Comparison of ENCODE assay signal across 9 mouse cellular contexts in genomic region chr15:80098809-80099208, GRCm38 (mm10). TPM values are rescaled to one million over a fixed set of nuclear protein-coding genes. Genes with fewer than 3 reads are reported as not detected.
A peak's percentile ranks its signal among the peaks of the same experiment; 100 is the strongest.
DNase-seq lines count a peak whose midpoint lies in the region; ATAC-seq and TF ChIP-seq lines count a peak whose summit lies in the region.
"Had no signal": no experiment of that assay in that cellular context is flagged by ENCODE, and none has a peak within 500 bp of the region (broad histone marks: within the 10 kb centered on the region; RNA-seq: fewer than 3 reads in every experiment).

No protein-coding gene starts in this region.

- TF ChIP-seq CTCF in lung, postnatal 0 days (IDR thresholded peaks at IDR 0.05): no peak
- no peak for TF ChIP-seq CTCF in lung, adult 2 months (IDR thresholded peaks at IDR 0.05; ENCODE audit: insufficient read depth, low read length)
- no peak for TF ChIP-seq CTCF in bone marrow macrophage, adult 2 months (IDR thresholded peaks at IDR 0.05; ENCODE audit: low read depth, low read length)

- peak; percentile 55 for ATAC-seq in lung, postnatal 0 days
- no peak for ATAC-seq in midbrain, embryonic 14.5 days (ENCODE audit: low FRiP score, low TSS enrichment)
- ATAC-seq in forebrain, embryonic 16.5 days: no peak

- 0 out of 2 replicates have a peak, but pooled peaks cover 2% of the 10 kb centered on the region for H3K4me1 ChIP-seq in lung, postnatal 0 days (ENCODE audit: insufficient read depth, low read depth, low read length)
- H3K4me1 ChIP-seq in lung, adult 2 months (ENCODE audit: control insufficient read depth, insufficient read depth, low read length): no peaks in the 10 kb centered on the region; the same call in 1 of the 2 replicates
- H3K4me1 ChIP-seq in bone marrow macrophage, adult 2 months (ENCODE audit: control insufficient read depth, insufficient read depth, low read length): peaks cover 62% of the 10 kb centered on the region
- H3K4me1 ChIP-seq in midbrain, embryonic 14.5 days (ENCODE audit: control insufficient read depth, insufficient read depth, low read length): peaks cover 31% of the 10 kb centered on the region
- H3K4me1 ChIP-seq in forebrain, embryonic 16.5 days (replicated peaks; ENCODE audit: control insufficient read depth, insufficient read depth, low read length): peaks cover 29% of the 10 kb centered on the region

- H3K4me2 ChIP-seq in lung, postnatal 0 days (replicated peaks; ENCODE audit: low read depth, low read length): no peak overlapping the region
- no peak overlapping the region for H3K4me2 ChIP-seq in midbrain, embryonic 14.5 days (ENCODE audit: low read length)
- H3K4me2 ChIP-seq in forebrain, embryonic 16.5 days (ENCODE audit: low read length): no peak overlapping the region
- H3K4me2 ChIP-seq: heart, embryonic 11.5 days had no signal

- H3K36me3 ChIP-seq in lung, postnatal 0 days (ENCODE audit: insufficient read depth, low read length): no peaks in the 10 kb centered on the region
- H3K36me3 ChIP-seq in midbrain, embryonic 14.5 days (ENCODE audit: control insufficient read depth, insufficient read depth, low read length): no peaks in the 10 kb centered on the region
- no peaks in the 10 kb centered on the region for H3K36me3 ChIP-seq in forebrain, embryonic 16.5 days (ENCODE audit: control insufficient read depth, insufficient read depth)

- TF ChIP-seq POLR2A in lung, adult 2 months (IDR thresholded peaks at IDR 0.05; ENCODE audit: borderline replicate concordance, extremely low read depth, low read depth, low read length): no peak
- TF ChIP-seq POLR2A in bone marrow macrophage, adult 2 months (IDR thresholded peaks at IDR 0.05; ENCODE audit: borderline replicate concordance, low read depth, low read length): no peak; the same call in 1 of the 2 replicates

- no peak overlapping the region for H3K4me3 ChIP-seq in lung, postnatal 0 days (ENCODE audit: low read depth, low read length)
- no peak overlapping the region for H3K4me3 ChIP-seq in lung, adult 2 months (replicated peaks; ENCODE audit: extremely low read depth, low read depth, low read length)
- peak overlapping the region; percentile 73 for H3K4me3 ChIP-seq in bone marrow macrophage, adult 2 months (ENCODE audit: insufficient read depth, low read length)
- H3K4me3 ChIP-seq in midbrain, embryonic 14.5 days (replicated peaks; ENCODE audit: low read depth, low read length): no peak overlapping the region
- no peak overlapping the region for H3K4me3 ChIP-seq in forebrain, embryonic 16.5 days (replicated peaks; ENCODE audit: low read length)

- H3K9ac ChIP-seq in lung, postnatal 0 days (replicated peaks; ENCODE audit: low read depth): no peak overlapping the region
- peak overlapping the region; percentile 26; the same call in 1 of the 2 replicates for H3K9ac ChIP-seq in midbrain, embryonic 14.5 days (replicated peaks; ENCODE audit: low read length)
- H3K9ac ChIP-seq in forebrain, embryonic 16.5 days (replicated peaks; ENCODE audit: low read depth, low read length): no peak overlapping the region

- TF ChIP-seq EP300 in lung, postnatal 0 days (IDR thresholded peaks at IDR 0.05): no peak

- no peaks in the 10 kb centered on the region for H3K9me3 ChIP-seq in lung, postnatal 0 days (ENCODE audit: low read length)
- no peaks in the 10 kb centered on the region for H3K9me3 ChIP-seq in midbrain, embryonic 14.5 days (ENCODE audit: control insufficient read depth, low read length)
- no peaks in the 10 kb centered on the region for H3K9me3 ChIP-seq in forebrain, embryonic 16.5 days (ENCODE audit: control insufficient read depth, low read length)

- DNase-seq in cerebellum, postnatal 10 days: peak; percentile 50 to 53
- DNase-seq in cerebellum, postnatal 4 days (ENCODE audit: low spot score in 2 of 2): no peak
- DNase-seq in lung, postnatal 0 days (ENCODE audit: low spot score): no peak
- no peak for DNase-seq in lung, adult 2 months
- peak; percentile 32 for DNase-seq in midbrain, embryonic 14.5 days
- no peak for DNase-seq in urinary bladder, postnatal 36 days (ENCODE audit: low spot score in 2 of 2)

- H3K27ac ChIP-seq in lung, postnatal 0 days (ENCODE audit: low read length): no peak overlapping the region
- peak overlapping the region; percentile 97 for H3K27ac ChIP-seq in bone marrow macrophage, adult 2 months (ENCODE audit: insufficient read depth, low read depth, low read length)
- no peak overlapping the region for H3K27ac ChIP-seq in midbrain, embryonic 14.5 days (replicated peaks; ENCODE audit: low read depth, low read length)
- no peak overlapping the region for H3K27ac ChIP-seq in forebrain, embryonic 16.5 days (ENCODE audit: low read length)

- 35% methylated on average over 9 of the region's 9 CpGs for WGBS in lung, postnatal 0 days
- WGBS in lung, adult 2 months: 39% methylated on average over 9 of the region's 9 CpGs
- WGBS in midbrain, embryonic 14.5 days: 32% methylated on average over 9 of the region's 9 CpGs
- WGBS in forebrain, embryonic 16.5 days: 60% methylated on average over 9 of the region's 9 CpGs

- H3K27me3 ChIP-seq in lung, postnatal 0 days (replicated peaks; ENCODE audit: insufficient read depth, low read length): no peaks in the 10 kb centered on the region
- H3K27me3 ChIP-seq in midbrain, embryonic 14.5 days (ENCODE audit: control insufficient read depth, insufficient read depth, low read length): no peaks in the 10 kb centered on the region
- no peaks in the 10 kb centered on the region for H3K27me3 ChIP-seq in forebrain, embryonic 16.5 days (replicated peaks; ENCODE audit: control insufficient read depth, insufficient read depth, low read length)

RNA-seq across cellular contexts. Expression of gene Rpl3, which starts 7.1 kb away (rescaled TPM):
- 554 and 577 TPM in 2 replicates for polyA plus RNA-seq in lung, postnatal 0 days (2015; fragmentation: Nextera tagmentation; extraction: Ambion mirVana)
- 369 and 428 TPM in 2 replicates for polyA plus RNA-seq in lung, adult 2 months (2012; rRNA removed)
- polyA plus RNA-seq in bone marrow macrophage, adult 2 months (2012; ENCODE audit: insufficient read depth, insufficient read length, missing spikeins): 928 and 957 TPM in 2 replicates
- polyA plus RNA-seq in midbrain, embryonic 14.5 days (2014; fragmentation: Nextera tagmentation; extraction: Ambion mirVana): 681 and 724 TPM in 2 replicates
- polyA plus RNA-seq in forebrain, embryonic 16.5 days (2015; fragmentation: Nextera tagmentation; extraction: Ambion mirVana): 605 and 629 TPM in 2 replicates

RNA-seq across cellular contexts. Expression of gene Syngr1, which starts 7.7 kb away (rescaled TPM):
- polyA plus RNA-seq in lung, postnatal 0 days (2015; fragmentation: Nextera tagmentation; extraction: Ambion mirVana): 34.4 and 35.3 TPM in 2 replicates
- polyA plus RNA-seq in lung, adult 2 months (2012; rRNA removed): 44.1 and 50.9 TPM in 2 replicates
- 95.0 and 111 TPM in 2 replicates for polyA plus RNA-seq in bone marrow macrophage, adult 2 months (2012; ENCODE audit: insufficient read depth, insufficient read length, missing spikeins)
- polyA plus RNA-seq in midbrain, embryonic 14.5 days (2014; fragmentation: Nextera tagmentation; extraction: Ambion mirVana): 26.3 and 39.4 TPM in 2 replicates
- polyA plus RNA-seq in forebrain, embryonic 16.5 days (2015; fragmentation: Nextera tagmentation; extraction: Ambion mirVana): 49.5 and 58.4 TPM in 2 replicates

RNA-seq across cellular contexts. Expression of gene Tab1, which starts 34.1 kb away (rescaled TPM):
- polyA plus RNA-seq in lung, postnatal 0 days (2015; fragmentation: Nextera tagmentation; extraction: Ambion mirVana): 18.1 and 19.1 TPM in 2 replicates
- polyA plus RNA-seq in lung, adult 2 months (2012; rRNA removed): 19.1 and 23.5 TPM in 2 replicates
- 18.3 and 19.2 TPM in 2 replicates for polyA plus RNA-seq in bone marrow macrophage, adult 2 months (2012; ENCODE audit: insufficient read depth, insufficient read length, missing spikeins)
- polyA plus RNA-seq in midbrain, embryonic 14.5 days (2014; fragmentation: Nextera tagmentation; extraction: Ambion mirVana): 37.9 and 42.5 TPM in 2 replicates
- 40.7 and 43.8 TPM in 2 replicates for polyA plus RNA-seq in forebrain, embryonic 16.5 days (2015; fragmentation: Nextera tagmentation; extraction: Ambion mirVana)

Comparison
In these comparisons a context has a peak if more than half of its experiments do, and no peak if none do; other contexts are left out.
1. DNase-seq: peak in cerebellum, postnatal 10 days (2 of 2) and midbrain, embryonic 14.5 days (single experiment); none in cerebellum, postnatal 4 days (0 of 2), lung, postnatal 0 days (single experiment), lung, adult 2 months (single experiment) and urinary bladder, postnatal 36 days (0 of 2).